Mouse (Mus musculus): ENCODE results near the gene Atp5c1.

The Atp5c1 gene

DNA sequence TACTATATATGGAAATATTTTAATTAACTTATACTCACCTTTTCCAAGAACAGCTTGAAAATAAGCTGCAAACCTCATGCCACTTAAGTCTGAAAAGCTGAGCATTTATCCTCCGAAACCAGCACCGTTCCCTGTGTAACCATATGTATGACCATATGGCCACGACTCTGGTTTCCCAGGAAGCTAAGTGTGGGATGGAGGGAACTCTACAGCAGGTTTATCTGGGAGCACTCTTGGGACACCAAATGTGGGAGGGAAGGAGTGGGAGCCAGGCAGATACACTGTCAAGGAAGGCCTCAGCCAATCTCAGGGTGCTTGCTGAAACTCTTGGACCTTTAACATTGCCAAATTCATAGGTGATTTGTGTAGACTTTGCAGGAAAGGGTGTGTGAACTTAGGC is 29.4 kb downstream of the Atp5c1 start:
- in situ Hi-C loops (cut with MboI, MseI): no loop called here

DNA sequence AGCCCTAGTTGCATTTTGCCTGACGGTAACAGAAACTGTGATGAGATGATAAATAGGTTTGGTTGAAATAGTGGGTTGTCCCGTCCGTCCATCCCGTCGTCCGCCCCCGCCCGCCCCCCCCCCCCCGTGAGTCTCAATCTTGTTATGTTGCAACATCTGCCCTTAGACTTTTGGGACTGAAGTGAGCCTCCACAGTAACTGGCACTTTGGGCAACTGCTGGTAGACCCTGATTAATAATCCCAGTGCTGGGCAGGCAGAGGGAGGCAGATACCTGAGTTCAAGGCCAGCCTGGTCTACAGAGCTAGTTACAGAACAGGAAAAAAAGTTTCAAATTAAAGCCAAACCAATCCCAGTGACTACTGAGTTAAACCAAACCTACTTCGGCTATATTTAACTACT is 30.9 kb downstream of the Atp5c1 start:
- in situ Hi-C loops (cut with MboI, MseI): no loop called here

DNA sequence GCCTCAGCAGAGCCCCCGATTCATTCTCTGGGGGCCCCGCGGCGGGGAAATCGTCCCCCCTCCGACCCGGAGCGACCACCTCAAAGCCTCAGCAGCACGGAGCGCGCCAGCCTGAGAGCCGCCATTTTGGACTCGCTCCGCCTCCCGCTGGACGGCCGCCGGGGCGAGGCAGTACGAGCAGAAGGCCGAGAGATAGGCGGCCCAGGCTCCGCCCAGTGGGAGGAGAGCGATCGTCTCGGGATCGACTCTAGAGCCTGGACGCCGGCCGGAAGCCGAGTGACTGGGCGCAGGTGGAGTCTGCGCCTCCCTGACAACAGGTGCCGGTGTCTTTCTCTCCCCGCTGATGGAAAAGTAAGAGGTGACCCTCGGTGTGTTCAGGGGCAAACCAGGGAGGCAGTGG is 31.8 kb downstream of the Atp5c1 start, which contains the start of gene Taf3:
Taf3 (minus strand) TSS at position 136 of the 400 bp plus-strand sequence.
- in situ Hi-C loops (cut with MboI, MseI): no loop called here

DNA sequence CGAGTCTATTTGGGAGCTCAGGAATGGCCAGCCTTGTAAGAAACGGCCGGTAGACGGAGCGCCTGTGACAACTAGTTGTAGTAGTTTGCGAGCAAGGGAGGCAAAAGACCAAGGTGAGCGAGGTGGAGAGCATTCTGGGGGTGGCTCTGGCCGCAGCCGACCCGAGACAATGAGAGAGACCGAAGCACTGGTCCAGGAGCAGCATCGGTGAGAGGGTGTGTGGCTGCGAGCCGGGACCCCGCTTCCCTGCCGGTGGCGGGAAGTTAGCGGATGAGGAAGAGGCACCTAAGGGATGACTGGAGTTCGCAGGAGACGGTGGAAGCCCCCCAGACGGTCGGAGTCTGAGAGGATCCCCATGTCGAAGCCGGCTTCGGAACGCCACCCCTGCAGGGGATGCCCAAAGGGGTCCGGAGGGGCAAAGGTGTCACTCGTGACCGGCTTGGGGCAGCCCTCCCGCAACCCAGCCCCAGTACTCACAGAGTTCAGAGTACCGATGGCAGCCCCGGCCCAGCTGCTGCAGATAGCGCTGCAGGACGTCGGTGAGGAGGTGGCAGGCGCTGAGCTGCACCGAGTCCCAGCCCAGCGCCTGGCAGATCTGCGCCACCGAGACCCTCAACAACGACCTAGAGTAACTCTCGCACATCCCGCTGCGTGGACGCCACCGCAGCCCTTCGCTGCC is 32.4 kb downstream of the Atp5c1 start:
- in situ Hi-C loops (cut with MboI, MseI): no loop called here

DNA sequence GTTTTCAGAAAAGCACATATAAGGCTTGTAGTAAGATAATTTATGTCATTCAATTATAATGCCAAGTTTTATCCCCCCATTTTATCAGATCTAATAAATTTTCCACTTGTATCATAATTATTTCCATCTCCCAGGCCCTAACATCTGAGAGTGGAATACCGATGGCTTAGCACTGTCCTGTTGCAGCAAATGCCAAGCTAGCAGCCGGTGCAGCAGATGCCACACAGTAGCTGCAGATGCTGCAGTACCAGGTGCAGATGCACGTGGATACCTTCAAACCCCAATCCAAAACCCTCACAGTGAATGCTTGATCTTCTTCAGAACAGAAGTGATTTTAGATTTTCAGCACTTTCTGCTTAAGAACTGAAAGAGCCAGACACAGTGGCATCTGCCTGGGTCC is 45.3 kb downstream of the Atp5c1 start:
- in situ Hi-C loops (cut with MboI, MseI): no loop called here

DNA sequence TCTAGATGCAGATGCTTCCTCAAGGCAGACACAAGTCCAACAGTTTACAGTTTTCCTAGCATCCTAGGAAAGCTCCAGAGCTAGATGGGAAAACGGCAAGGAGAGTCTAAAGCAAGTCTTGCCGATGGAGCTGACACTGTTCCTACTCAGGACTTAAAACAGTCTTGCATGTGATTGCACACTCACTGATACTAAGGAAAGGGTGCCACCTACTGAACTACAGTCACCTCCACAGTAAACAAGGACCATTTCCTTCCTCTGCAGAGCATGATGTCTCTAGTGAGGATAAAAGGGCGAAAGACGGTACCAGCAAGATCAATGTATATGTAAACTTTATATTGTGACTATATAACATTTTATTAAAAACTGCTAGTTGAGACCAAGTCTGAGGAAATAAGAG is 46.6 kb downstream of the Atp5c1 start:
- in situ Hi-C loops (cut with MboI, MseI): no loop called here

DNA sequence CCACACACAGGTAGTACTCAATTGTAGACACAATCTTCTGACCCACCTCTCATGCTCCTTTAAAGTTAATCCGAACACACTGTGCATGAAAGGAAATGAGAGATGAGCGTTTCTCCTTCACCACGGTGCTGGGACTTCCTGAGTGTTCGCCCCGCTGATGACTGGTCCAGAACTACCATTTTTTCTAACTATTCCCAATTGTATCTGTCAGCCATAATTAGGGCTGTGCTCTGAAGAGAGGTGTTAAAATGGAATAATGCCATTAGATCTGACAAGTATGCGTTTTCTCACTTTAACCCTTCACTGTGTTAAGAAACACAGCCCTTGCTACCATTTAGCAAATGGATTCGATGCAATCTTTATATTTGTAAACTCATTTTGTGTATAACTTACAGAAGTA is 50.6 kb downstream of the Atp5c1 start:
- in situ Hi-C loops (cut with MboI, MseI): loop anchor here (5.0 kb wide), 1 partner anchor 1352 kb away; no protein-coding TSS in a partner anchor

DNA sequence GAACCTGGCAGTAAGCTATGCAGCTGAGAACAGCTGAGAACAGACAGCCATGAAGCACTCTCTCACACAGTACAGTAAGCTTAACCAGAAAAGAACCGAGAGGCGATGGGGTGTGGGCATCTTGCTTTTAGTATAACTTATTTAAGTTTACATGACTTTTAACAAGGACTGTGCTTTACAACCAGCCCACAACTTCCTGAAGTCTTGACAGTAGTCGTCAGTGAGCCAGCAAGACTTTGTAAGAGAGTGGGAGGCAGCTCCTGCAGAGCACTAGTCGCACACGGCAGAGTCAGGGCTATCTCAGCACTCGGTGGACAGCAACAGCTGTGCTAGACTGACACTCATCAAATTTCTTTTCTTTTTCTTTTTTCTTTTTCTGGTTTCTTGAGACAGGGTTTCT is 56.0 kb downstream of the Atp5c1 start:
- in situ Hi-C loops (cut with MboI, MseI): no loop called here

DNA sequence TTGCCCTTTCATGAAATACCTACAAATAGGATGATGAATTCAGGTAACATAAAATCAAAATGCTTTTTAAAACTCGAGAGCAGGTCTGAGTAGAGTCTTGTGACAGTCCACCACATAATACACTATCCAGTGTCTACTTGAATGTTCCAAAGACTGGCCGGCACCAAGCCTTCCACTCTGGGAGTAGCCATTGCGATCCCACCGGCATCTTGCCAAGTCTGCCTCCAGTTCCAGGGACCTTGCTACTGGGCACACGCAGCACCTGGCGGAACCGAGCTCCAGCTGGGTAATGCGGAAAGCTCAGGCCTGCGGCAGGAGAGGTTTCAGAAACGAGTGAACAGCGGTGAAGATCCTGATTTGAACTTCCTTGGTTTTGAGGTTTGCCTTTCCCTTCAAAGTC is 59.0 kb downstream of the Atp5c1 start:
- in situ Hi-C loops (cut with MboI, MseI): no loop called here

DNA sequence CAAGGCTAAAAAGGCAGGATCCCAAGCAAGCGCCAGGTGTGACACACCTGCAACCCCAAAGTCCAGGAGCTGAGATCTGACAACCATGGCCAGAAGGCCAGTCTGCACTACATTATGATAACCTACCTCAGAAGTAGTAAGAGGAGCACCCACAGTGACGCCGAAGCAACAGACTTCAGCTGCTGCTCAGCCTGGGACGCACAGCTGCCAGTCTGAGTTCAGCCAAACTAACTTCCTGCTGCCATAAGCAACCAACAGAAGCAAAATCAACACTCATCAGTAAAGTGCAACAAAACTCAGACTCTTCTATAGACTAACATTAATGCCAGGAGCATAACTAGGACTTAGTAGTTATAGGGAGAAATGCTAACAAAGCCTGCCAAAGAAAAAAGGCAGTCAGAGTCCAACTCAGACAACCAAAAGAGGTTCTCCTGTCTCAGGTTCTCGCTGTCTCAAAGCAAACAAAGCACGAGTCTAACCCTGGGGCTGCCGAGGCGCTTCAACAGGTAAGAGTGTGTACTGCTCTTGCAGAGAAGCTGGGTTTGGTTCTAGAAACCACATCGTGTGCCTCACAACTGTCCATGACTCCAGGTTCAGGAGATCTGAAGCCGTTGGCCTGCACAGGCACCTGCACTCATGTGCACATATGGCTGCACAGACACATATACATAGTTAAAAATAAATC is 65.2 kb downstream of the Atp5c1 start:
- in situ Hi-C loops (cut with MboI, MseI): loop anchor here (5.0 kb wide), 1 partner anchor 1263 kb away; no protein-coding TSS in a partner anchor

DNA sequence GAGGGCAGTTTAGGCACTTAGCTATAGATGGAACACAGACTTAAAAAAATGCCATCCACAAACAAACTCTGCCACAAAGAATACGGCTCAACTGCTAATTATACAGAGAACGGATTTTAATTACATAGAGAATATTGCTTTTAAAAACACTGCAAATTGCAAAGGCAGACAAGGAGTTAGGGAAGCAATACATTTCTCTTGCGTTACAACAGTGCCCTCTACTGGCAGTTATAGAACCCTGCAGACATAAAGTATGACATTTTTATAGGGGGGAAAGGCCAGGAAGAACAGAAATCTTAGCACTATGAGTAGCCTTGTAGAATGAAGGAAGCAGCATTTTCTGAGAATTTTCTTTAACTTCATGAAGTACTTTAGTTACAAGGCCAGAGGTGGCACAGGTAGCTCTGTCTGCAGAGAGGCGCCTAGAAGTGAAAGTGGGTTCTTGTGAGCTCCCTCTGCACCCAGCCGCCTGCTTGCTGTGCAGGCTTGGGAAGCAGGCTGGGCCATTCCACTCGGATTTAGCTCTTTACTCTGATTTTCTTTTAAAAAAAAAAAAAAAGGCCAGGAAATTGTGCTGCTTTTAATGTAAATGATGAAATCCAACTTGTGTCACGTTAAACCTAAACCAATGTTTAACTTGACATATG is 69.9 kb downstream of the Atp5c1 start:
- in situ Hi-C loops (cut with MboI, MseI): loop anchor here (5.0 kb wide), 1 partner anchor 1258 kb away; no protein-coding TSS in a partner anchor

DNA sequence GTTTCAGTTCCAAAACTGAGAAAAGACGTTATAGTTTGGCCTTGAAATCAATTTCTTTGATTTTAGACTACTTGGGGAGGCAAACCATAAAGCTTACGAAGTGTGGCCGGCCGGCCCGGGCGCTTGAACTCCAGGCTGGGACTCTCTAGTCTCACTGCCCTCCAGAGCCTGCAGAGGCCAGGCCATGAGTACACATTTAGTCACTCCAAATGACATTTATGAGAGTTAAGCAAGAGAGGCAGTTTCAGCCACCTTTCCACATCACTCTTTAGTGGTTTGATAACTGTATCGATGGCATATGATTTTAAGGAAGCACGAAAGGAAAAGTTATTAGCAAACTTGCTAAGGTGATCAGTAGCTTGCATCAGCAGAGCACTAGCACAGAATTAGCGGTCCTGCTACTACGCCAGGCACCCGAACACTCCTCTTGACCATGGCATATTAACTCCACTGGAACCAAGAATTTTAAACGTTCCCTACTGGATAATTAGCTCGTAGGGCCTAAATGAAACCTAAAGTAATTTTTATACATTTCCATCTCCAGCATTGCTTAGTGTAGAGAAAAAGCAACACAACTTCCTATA is 70.5 kb downstream of the Atp5c1 start:
- in situ Hi-C loops (cut with MboI, MseI): loop anchor here (5.0 to 10.0 kb wide), 2 partner anchors 545 to 1257 kb away; no protein-coding TSS in a partner anchor

DNA sequence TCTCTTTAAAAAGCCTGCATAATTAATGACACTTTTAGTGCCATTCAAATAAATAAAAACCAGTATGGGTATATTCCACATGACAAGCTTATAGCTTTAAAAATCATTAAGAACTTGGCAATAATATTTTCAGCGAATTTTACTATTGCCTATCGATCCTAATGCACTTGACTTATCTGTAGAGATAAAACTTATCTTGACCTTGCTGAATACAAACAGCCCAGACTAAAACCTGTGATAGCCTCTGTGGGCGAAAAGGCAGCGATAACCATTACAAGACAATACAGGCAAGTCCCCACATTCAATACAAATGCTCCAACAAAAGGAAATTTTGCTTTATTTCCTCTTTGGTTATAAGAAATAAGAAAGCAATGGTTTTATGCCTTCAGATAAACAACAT is 71.7 kb downstream of the Atp5c1 start:
- in situ Hi-C loops (cut with MboI, MseI): loop anchor here (10.0 kb wide), 1 partner anchor 544 kb away; no protein-coding TSS in a partner anchor

Data from regulatory T cell (primary cell).